Mouse (Mus musculus) liver, adult 2 months (tissue): Measurements from ENCODE around the gene Mst1. TPM values are rescaled to one million over a fixed set of nuclear protein-coding genes. Genes with fewer than 3 reads are reported as not detected.

Experiments used
- DNase-seq: peaks from one replicate; pipeline ENCODE4 v3.0.0-alpha.2; 2011; ENCODE audit warnings: low read depth, low spot score; ENCODE audit errors: extremely low read depth
- H3K27ac ChIP-seq: fragments of 200-500 bp; replicated peaks from 2 replicates; pipeline ENCODE4 v1.5.1; 2012; ENCODE audit warnings: low read depth, mild to moderate bottlenecking, control low read depth, inconsistent platforms, low read length; ENCODE audit not compliant: insufficient read depth
- H3K27me3 ChIP-seq: fragments of 200-500 bp; 2 replicates; pipeline ENCODE4 v1.6.1; 2012; ENCODE audit warnings: mild to moderate bottlenecking, moderate library complexity, low read length, inconsistent platforms; ENCODE audit not compliant: control insufficient read depth, insufficient read depth
- H3K36me3 ChIP-seq: fragments of 200-500 bp; 2 replicates; pipeline ENCODE4 v1.6.1; 2012; ENCODE audit warnings: low read length, inconsistent platforms; ENCODE audit not compliant: control insufficient read depth, insufficient read depth
- H3K4me1 ChIP-seq: fragments of 200-500 bp; 2 replicates; pipeline ENCODE4 v1.6.1; 2011; ENCODE audit warnings: low read length; ENCODE audit not compliant: control insufficient read depth, insufficient read depth
- H3K4me3 ChIP-seq: fragments of 200-500 bp; 2 replicates; pipeline ENCODE4 v1.5.1; 2011; ENCODE audit warnings: low read depth, mild to moderate bottlenecking, control low read depth, low read length, moderate library complexity; ENCODE audit not compliant: insufficient read depth
- H3K79me2 ChIP-seq: fragments of 200-500 bp; 2 replicates; pipeline ENCODE4 v1.6.1; 2012; ENCODE audit warnings: inconsistent platforms, mild to moderate bottlenecking, low read length, moderate library complexity; ENCODE audit not compliant: control insufficient read depth, insufficient read depth
- H3K9ac ChIP-seq: fragments of 200-500 bp; 2 replicates; pipeline ENCODE4 v1.6.1; 2012; ENCODE audit warnings: low read depth, mild to moderate bottlenecking, control low read depth, inconsistent platforms, low read length
- CTCF ChIP-seq: fragments of 200-500 bp; IDR thresholded peaks from 2 replicates; pipeline ENCODE4 v1.5.1; 2011; ENCODE audit warnings: low read depth, low read length, control low read depth
- POLR2A ChIP-seq: fragments of 200-500 bp; IDR thresholded peaks from 2 replicates; pipeline ENCODE4 v1.6.1; 2011; ENCODE audit warnings: low read length, control low read depth; ENCODE audit not compliant: insufficient read depth; ENCODE audit errors: extremely low read depth
- whole genome bisulfite sequencing: fragments of 180-500 bp; shearing (Covaris S2); methylation state at CpG from one replicate; pipeline ENCODE4 v1.1.7; 2018; 5-methylcytosine and 5-hydroxymethylcytosine counted together
- polyA plus RNA-seq: library from polyadenylated mRNA; depleted of rRNA; stranded (reverse); fragments of >200 nt; gene quantifications from 2 replicates; pipeline ENCODE4 v1.2.3, GENCODE M21; 2012
- total RNA-seq: library from RNA; depleted of rRNA; stranded (reverse); fragments of >200 nt; gene quantifications from 2 replicates; pipeline ENCODE4 v1.2.3, GENCODE M21; 2014

Mst1 gene
- total and polyA plus RNA-seq, 2 experiments: 143 to 264 TPM

- Histone ChIP-seq H3K9ac (no peak overlapping the region), H3K79me2 (peaks cover 3% of the 10 kb centered on the region; the same call in 1 of the 2 replicates), H3K36me3 (peaks cover 3% of the 10 kb centered on the region; the same call in 1 of the 2 replicates), H3K27ac (peak overlapping the region; percentile 37), H3K27me3 (no peaks in the 10 kb centered on the region), H3K4me3 (no peak overlapping the region; the same call in 1 of the 2 replicates), H3K4me1 (peaks cover 13% of the 10 kb centered on the region)
- DNase-seq: peak; percentile 76
- 5% methylated on average over 3 of the region's 3 CpGs for WGBS
- TF ChIP-seq CTCF: peak; percentile 79
- TF ChIP-seq POLR2A: no peak
These were observed 15.3 kb downstream of the Mst1 start for GRCm38 (mm10) chr9:108095518-108095917.

DNA sequence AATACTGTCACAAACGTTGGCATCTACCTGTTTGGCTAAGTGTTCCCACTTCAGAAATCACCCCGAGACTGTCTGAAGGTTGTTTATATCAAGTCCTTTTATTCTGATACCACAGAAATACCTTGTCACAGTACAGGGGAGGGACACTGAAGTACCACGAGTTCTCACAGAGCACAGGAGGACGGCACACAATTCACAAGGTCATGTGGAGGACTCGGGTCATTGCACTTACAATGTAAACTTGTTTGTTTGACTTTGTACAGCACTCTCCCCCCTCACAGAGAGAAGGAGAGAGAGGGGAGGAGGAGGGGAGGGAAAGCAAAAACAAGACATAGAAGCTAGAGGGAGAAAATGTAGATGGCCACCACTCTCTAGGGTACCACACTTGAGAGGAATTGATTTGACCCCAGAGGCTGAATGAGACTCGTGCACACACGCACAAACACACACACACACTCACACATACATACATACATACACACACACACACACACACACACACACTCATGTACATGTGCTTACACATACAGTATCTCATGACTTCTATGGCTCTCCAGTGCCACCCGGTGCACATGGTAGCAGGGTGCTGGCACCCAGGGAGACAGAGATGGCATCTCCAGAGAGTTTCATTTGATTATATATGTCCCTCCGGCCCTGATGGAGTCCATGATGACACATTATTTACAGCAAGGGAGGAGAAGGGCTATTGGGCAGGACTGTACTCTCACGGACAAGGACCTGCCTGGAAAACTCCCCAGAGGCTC is 15.9 kb downstream of the Mst1 start:
- WGBS: 33% methylated on average over 10 of the region's 10 CpGs
- peak; percentile 90 for DNase-seq
- Histone ChIP-seq H3K36me3 (peaks cover 2% of the 10 kb centered on the region; the same call in 1 of the 2 replicates), H3K27ac (peak overlapping the region; percentile 37), H3K79me2 (peaks cover 3% of the 10 kb centered on the region; the same call in 1 of the 2 replicates), H3K27me3 (no peaks in the 10 kb centered on the region), H3K4me3 (no peak overlapping the region), H3K9ac (no peak overlapping the region), H3K4me1 (peaks cover 11% of the 10 kb centered on the region)
- no peak for TF ChIP-seq POLR2A
- TF ChIP-seq CTCF: 0 out of 2 replicates have a peak, but pooled peaks have one; percentile 6

GRCm38 (mm10) chr9:108099619-108100018 is 19.4 kb downstream of the Mst1 start:
- 91% methylated on average over 8 of the region's 8 CpGs for WGBS
- no peak overlapping the region for H3K9ac ChIP-seq
- peaks cover 3% of the 10 kb centered on the region; the same call in 1 of the 2 replicates for H3K4me1 ChIP-seq
- DNase-seq: no peak
- H3K27ac ChIP-seq: no peak overlapping the region
- no peaks in the 10 kb centered on the region for H3K36me3 ChIP-seq
- H3K27me3 ChIP-seq: no peaks in the 10 kb centered on the region
- no peaks in the 10 kb centered on the region for H3K79me2 ChIP-seq
- TF ChIP-seq CTCF (no peak), POLR2A (no peak)
- H3K4me3 ChIP-seq: no peak overlapping the region

GRCm38 (mm10) chr9:108104766-108105548 is 24.7 kb downstream of the Mst1 start:
- no peak for TF ChIP-seq POLR2A
- TF ChIP-seq CTCF: no peak
- DNase-seq: no peak
- Histone ChIP-seq H3K4me3 (no peak overlapping the region), H3K4me1 (no peaks in the 10 kb centered on the region), H3K27me3 (no peaks in the 10 kb centered on the region; the same call in 1 of the 2 replicates), H3K27ac (no peak overlapping the region), H3K79me2 (no peaks in the 10 kb centered on the region), H3K9ac (no peak overlapping the region), H3K36me3 (no peaks in the 10 kb centered on the region)
- 79% methylated on average over 31 of the region's 31 CpGs for WGBS

DNA sequence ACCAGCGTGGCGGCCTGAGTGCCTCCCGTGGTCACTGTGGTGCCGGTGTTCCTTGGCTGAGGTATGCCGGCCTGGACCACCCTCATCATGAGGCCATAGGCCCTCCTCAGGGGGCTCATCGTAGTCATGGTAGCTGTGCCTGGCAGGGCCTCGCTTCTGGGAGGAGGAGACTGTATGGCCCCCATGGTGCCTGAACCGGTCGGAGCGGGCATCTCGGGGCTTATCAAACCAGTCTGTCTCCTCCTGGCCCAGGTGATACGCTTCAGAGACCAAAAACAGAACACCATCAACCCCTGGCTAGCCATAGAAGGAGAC is 25.3 kb downstream of the Mst1 start:
- Histone ChIP-seq H3K27ac (no peak overlapping the region), H3K36me3 (no peaks in the 10 kb centered on the region), H3K4me3 (no peak overlapping the region), H3K27me3 (peaks cover 4% of the 10 kb centered on the region), H3K4me1 (no peaks in the 10 kb centered on the region), H3K79me2 (no peaks in the 10 kb centered on the region), H3K9ac (no peak overlapping the region)
- WGBS: 95% methylated on average over 12 of the region's 12 CpGs
- DNase-seq: no peak
- TF ChIP-seq CTCF: no peak
- no peak for TF ChIP-seq POLR2A
